Mouse (Mus musculus): ENCODE results near the gene Nr6a1.

Gene Nr6a1

GRCm38 (mm10) chr2:38714324-38714723, 213.2 kb downstream of the Nr6a1 start, which contains the start of gene Nr5a1:
Nr5a1 (minus strand) TSS chr2:38714542.
- in situ Hi-C loops (cut with MboI, MseI), result no loop called here

GRCm38 (mm10) chr2:38713596-38713995, 213.9 kb downstream of the Nr6a1 start:
- in situ Hi-C loops (cut with MboI, MseI), result no loop called here

- in situ Hi-C loops (cut with MboI, MseI), result no loop called here
Observed at GRCm38 (mm10) chr2:38712769-38713125, 214.7 kb downstream of the Nr6a1 start.

DNA sequence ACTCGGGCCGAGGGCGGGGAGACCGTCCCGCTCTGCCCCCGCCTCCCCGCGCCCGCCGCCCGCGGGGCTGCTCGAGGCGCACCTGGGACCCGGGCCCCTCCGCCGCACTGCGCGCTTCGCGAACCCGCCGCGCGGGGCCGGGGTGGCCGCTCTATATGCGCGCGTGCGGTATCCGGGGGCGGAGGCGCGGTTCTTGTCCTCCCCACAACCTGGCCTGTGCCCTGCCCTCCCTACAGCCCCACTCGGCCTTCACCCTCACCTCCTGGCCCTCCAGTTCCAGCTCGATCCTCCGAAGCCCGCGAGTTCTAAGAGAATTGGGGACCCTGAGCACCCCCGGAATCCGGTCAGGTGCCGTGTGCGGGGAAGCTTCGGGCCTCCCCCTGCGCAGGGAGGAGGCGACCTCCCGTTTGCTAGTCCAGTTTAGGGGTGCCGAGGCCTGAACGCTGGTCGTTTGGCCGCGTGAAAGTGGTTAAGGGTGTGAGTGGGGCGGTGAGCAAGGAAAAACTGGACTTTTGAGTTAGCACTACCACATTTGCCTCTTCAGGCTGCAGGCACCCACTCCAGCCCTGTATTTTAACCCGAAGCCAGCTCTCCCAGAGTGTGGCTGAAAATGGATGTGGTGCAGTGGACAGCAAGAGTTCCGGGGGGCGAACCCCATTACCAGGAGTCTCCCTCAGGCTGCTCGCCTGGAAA, 215.3 kb downstream of the Nr6a1 start:
- in situ Hi-C loops (cut with MboI, MseI), result no loop called here

DNA sequence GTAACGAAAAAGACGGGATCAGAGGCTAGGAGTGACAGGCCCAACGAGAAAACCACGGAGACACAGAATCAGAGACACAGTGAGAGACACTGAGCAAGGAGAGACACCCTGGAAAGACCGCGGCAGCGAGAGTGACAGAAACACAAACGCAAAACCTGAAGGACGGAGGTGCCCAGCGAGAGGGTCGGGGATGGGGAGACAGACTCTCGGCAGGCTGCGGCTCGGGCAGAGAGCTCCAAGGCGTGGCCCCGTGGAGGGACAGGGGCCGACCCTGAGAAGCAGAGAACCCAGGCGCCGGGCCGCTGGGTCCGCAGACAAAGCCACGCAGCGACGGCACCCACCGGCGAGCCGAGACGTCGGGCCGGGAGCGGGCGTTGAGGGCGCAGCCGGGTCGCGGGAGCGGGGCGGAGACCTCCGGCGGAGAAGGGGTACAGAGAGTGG, 216.0 kb downstream of the Nr6a1 start:
- in situ Hi-C loops (cut with MboI, MseI), result no loop called here

- in situ Hi-C loops (cut with MboI, MseI), result no loop called here
Observed at GRCm38 (mm10) chr2:38710304-38711241, 216.9 kb downstream of the Nr6a1 start.

DNA sequence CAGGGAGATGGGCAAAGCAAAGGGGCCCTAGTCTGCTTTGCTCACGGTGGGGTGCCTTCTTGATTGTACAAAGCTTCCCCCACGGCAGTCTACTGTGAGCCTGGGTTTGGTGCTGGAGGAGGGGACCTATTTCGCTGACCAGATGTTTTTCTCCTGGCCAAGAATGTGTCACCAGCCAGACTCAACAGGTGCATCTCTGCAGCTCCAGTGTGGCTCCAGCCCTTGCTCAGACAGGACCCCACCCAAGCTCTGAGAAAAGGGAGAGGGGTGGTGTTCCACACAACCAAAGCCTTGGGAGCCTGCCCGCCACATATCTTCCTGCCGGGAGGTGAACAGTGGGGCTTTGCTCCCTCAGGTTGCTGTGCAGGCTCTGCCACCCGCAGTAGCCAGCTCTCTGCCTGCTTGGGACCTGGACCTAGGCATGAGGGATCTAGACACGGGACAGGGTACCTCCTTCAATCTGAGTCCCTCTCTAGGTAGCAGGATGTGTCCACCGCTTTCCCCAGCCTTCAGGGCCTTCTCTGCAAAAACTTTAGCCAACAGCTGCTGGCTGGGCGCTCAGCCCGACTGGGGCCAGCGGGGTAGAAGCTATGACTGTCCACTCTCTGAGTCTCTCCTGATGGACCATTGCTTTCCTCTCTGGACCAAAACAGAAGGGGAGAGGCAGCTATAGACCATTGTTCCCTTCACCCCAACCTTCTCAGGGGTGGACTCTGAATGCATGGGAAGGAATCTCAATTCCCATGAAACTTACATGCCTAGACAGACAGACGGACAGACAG, 218.4 kb downstream of the Nr6a1 start:
- in situ Hi-C loops (cut with MboI, MseI), result no loop called here

GRCm38 (mm10) chr2:38706661-38707060, 220.8 kb downstream of the Nr6a1 start:
- in situ Hi-C loops (cut with MboI, MseI), result no loop called here

GRCm38 (mm10) chr2:38705036-38705435, 222.5 kb downstream of the Nr6a1 start:
- in situ Hi-C loops (cut with MboI, MseI), result no loop called here

DNA sequence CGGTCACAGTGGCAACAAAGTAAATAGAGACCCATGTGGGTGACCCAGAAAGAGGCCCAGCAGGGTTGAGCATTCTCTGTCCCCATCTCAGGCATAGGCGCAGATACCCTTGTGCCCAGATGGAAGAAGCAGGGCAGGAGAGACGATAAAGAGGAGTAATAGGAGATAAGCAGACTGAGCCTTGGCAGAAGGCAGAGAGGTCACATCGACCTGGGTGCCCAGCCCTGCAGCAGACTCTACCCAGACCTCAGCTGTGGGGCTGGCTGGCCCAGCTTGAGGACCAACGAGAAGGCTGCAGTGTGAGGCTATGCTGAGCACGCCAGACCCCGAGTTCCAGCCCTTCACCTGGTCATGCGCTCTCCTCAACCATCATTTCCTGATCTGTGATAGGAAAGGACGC, 223.2 kb downstream of the Nr6a1 start:
- in situ Hi-C loops (cut with MboI, MseI), result no loop called here

- in situ Hi-C loops (cut with MboI, MseI), result no loop called here
Observed at GRCm38 (mm10) chr2:38700177-38700576, 227.3 kb downstream of the Nr6a1 start.

GRCm38 (mm10) chr2:38698623-38699022, 228.9 kb downstream of the Nr6a1 start:
- in situ Hi-C loops (cut with MboI, MseI), result no loop called here

DNA sequence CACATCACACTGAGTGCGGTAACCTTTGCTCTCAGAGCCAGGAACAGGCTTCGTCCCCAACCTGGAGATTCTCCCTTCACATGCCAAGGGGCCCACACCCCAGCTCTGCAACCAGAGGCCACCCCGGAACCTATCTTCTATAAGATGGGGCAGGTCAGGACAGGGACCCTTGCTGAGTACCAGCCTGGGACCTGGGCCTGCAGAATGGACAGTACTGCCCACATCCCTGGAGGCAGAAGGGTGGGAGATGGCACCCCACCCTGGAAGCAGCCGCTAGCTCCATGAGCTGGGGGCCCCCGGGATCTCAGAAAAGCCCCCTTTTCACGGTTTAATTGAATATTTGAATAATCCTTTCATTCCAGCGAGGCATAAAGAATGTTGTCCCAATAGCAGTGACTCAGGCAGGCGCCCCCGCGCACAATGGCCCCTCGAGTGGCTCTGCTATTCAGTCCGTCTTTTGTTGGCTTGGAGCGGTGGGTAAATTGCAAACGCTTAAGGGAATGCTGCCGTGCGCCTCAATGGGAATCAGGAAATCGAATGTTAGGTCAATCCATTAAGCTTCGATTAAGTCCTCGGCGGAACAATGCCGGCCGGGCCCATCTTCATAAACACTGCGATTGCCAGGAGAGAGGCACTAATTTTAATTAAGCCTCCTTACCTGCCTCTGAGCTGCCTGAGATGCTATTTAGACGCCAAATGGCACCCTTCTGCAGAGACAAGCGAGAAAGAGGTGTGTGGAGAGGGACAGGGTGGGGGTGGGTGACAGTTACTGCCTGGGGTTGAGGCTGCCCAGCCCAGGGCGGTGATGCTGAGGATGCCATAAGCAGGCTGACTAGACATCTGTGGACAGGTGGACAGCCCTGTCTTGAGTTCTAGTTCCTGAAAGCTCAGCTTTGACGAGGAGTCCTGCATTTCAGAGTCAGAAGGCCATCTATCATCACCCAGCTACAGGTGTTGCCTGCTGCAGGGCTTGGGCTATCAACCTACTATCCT, 230.1 kb downstream of the Nr6a1 start:
- in situ Hi-C loops (cut with MboI, MseI), result no loop called here

GRCm38 (mm10) chr2:38695770-38696169, 231.7 kb downstream of the Nr6a1 start:
- in situ Hi-C loops (cut with MboI, MseI), result no loop called here

DNA sequence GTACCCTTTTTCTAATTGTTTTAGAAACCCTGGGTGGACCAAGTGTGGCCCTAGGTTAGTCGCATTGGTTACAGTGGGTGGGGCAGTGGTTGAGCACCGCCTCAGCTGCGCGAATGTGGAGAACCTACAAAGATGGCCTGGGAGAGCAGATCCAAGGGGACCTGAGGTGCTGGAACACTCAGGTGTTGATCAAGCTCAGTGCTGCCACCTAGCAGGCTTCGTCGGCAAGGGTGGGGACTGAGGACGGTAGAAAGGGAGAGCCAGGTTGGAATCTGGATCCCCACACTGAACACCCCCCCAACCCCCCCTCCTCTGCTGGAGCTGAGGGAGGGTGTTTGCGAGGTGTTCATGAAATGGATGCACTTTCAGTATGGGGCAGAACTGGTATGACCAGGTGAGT, 235.9 kb downstream of the Nr6a1 start:
- in situ Hi-C loops (cut with MboI, MseI), result no loop called here

GRCm38 (mm10) chr2:38689881-38690280, 237.6 kb downstream of the Nr6a1 start:
- in situ Hi-C loops (cut with MboI, MseI), result no loop called here

GRCm38 (mm10) chr2:38688791-38689520, 238.5 kb downstream of the Nr6a1 start:
- in situ Hi-C loops (cut with MboI, MseI), result no loop called here

DNA sequence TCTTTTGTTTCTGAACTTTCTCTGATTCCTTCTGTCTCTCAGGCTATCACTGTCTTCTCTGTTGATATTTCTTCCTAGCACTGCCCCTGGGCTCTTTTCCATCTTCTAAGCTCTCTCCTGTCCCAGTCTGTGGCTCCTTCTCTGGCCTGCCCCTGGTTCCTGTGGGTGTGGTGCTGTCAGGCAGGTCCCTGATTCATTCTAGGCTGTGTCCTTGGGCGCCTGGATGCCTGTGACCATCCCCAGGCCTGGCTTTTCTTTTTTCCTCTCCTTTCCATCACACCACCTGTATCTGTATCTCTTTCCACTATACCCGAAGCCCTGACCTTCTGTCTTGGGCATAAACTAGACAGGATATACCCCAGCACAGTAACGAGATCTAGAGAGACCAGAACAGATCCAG, 241.7 kb downstream of the Nr6a1 start:
- in situ Hi-C loops (cut with MboI, MseI), result no loop called here

DNA sequence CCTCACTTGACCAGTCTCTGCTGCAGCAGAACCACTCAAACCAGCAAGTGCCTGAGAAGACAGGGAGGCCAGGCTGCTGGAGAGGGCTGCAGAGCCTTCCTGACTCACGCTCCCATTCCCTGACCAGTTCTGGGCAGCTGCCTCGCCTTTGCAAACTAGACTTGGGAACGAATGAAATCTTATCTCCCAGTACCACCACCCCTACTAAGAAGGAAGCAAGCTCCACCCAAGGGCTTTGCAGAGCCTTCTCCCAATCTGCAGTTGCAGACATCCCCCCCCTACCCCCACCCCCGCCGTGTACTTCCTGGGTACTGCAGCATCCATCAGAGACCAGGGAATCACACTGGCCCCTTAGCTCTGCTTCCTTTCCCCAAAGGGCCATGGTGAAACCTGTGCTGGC, 244.4 kb downstream of the Nr6a1 start:
- in situ Hi-C loops (cut with MboI, MseI), result no loop called here

GRCm38 (mm10) chr2:38682209-38682608, 245.3 kb downstream of the Nr6a1 start:
- in situ Hi-C loops (cut with MboI, MseI), result no loop called here
